Mouse (Mus musculus) thymus, postnatal 36 days (tissue): ENCODE results near the gene 4930402H24Rik.
"Not testable (repeated sequence)": the region's sequence is repeated elsewhere in the genome, so short reads cannot be mapped to it uniquely, and the experiment has no call there.

ENCODE experiments used
- DNase-seq, 2 experiments: peaks; one replicate each; pipeline ENCODE4 v3.0.0; 2022; ENCODE audit warnings: mixed read lengths in 2 of 2

4930402H24Rik gene

GRCm38 (mm10) chr2:130851363-130852246, 54.6 kb downstream of the 4930402H24Rik start:
- no peak for DNase-seq

GRCm38 (mm10) chr2:130849688-130850087, 56.5 kb downstream of the 4930402H24Rik start:
- no peak for DNase-seq

GRCm38 (mm10) chr2:130848313-130848712, 57.9 kb downstream of the 4930402H24Rik start:
- no peak for DNase-seq

GRCm38 (mm10) chr2:130843623-130844022, 62.6 kb downstream of the 4930402H24Rik start:
- no peak for DNase-seq

- DNase-seq, result no peak
Observed at GRCm38 (mm10) chr2:130840846-130841245, 65.4 kb downstream of the 4930402H24Rik start.

- DNase-seq, result peak; percentile 76 to 81
Observed at GRCm38 (mm10) chr2:130839874-130840661, 66.1 kb downstream of the 4930402H24Rik start.

GRCm38 (mm10) chr2:130839528-130839873, 66.7 kb downstream of the 4930402H24Rik start:
- DNase-seq, result no peak

GRCm38 (mm10) chr2:130839084-130839483, 67.1 kb downstream of the 4930402H24Rik start:
- no peak for DNase-seq

GRCm38 (mm10) chr2:130838131-130838530, 68.1 kb downstream of the 4930402H24Rik start:
- DNase-seq, result no peak

GRCm38 (mm10) chr2:130833699-130834098, 72.5 kb downstream of the 4930402H24Rik start:
- DNase-seq, result no peak

GRCm38 (mm10) chr2:130832582-130832981, 73.6 kb downstream of the 4930402H24Rik start:
- DNase-seq, result no peak

- DNase-seq, result no peak
Observed at GRCm38 (mm10) chr2:130832012-130832411, 74.2 kb downstream of the 4930402H24Rik start.

- DNase-seq, result peak; percentile 5 to 19
Observed at GRCm38 (mm10) chr2:130830236-130830635, 76.0 kb downstream of the 4930402H24Rik start.

- no peak for DNase-seq
Observed at GRCm38 (mm10) chr2:130829496-130829895, 76.7 kb downstream of the 4930402H24Rik start.

GRCm38 (mm10) chr2:130828668-130829067, 77.5 kb downstream of the 4930402H24Rik start:
- no peak for DNase-seq

GRCm38 (mm10) chr2:130828066-130828465, 78.1 kb downstream of the 4930402H24Rik start:
- DNase-seq, result not testable (repeated sequence)

- no peak for DNase-seq
Observed at GRCm38 (mm10) chr2:130827410-130827809, 78.8 kb downstream of the 4930402H24Rik start.

GRCm38 (mm10) chr2:130818838-130819647, 87.2 kb downstream of the 4930402H24Rik start:
- DNase-seq, result no peak

- no peak for DNase-seq
Observed at GRCm38 (mm10) chr2:130817865-130818264, 88.3 kb downstream of the 4930402H24Rik start.

- DNase-seq, result no peak
Observed at GRCm38 (mm10) chr2:130816205-130816604, 90.0 kb downstream of the 4930402H24Rik start.

GRCm38 (mm10) chr2:130814492-130814891, 91.7 kb downstream of the 4930402H24Rik start:
- DNase-seq, result no peak

GRCm38 (mm10) chr2:130813729-130814128, 92.5 kb downstream of the 4930402H24Rik start:
- DNase-seq, result no peak

- DNase-seq, result no peak
Observed at GRCm38 (mm10) chr2:130812487-130812886, 93.7 kb downstream of the 4930402H24Rik start.
